Mouse (Mus musculus): Measurements from ENCODE around the gene Siah3.

GRCm38 (mm10) chr14:75518899-75519298 lies 63.1 kb downstream of the Siah3 start:
- TF ChIP-seq CTCF (IDR thresholded peaks at IDR 0.05; ENCODE audit: borderline replicate concordance, extremely low read depth, insufficient read depth, insufficient read length) (no peak), POLR2A (IDR thresholded peaks at IDR 0.05; ENCODE audit: borderline replicate concordance, extremely low read depth, insufficient read depth, insufficient read length, poor library complexity, severe bottlenecking) (no peak)

Data from brain, embryonic 14.5 days (tissue).